Mouse (Mus musculus): ENCODE results near the gene Wdfy4. TPM values are rescaled to one million over a fixed set of nuclear protein-coding genes. Genes with fewer than 3 reads are reported as not detected.

Wdfy4 gene
- polyA plus RNA-seq, 1 experiment from 2014 or later, result 0.10 TPM

Other genes starting within 250 kb of the Wdfy4 start
- 0.13 and 0.53 TPM in 2 replicates for gene Lrrc18, start 194.1 kb downstream of the Wdfy4 start, polyA plus RNA-seq (2015; fragmentation: Nextera tagmentation; extraction: Ambion mirVana)
- gene Arhgap22, start 28.5 kb upstream of the Wdfy4 start, polyA plus RNA-seq (2015; fragmentation: Nextera tagmentation; extraction: Ambion mirVana), result 2.6 and 2.9 TPM in 2 replicates